Mouse (Mus musculus) kidney, embryonic 14.5 days (tissue): ENCODE measurements at regions not wholly inside any gene's neighbourhood (a gene's known extent, or its start where the extent isn't known, plus 50 kb on each side); places are given as distances from the start of the nearest gene placed in this dataset.

Experiments used
- ATAC-seq: fragments of 200-750 bp; cut with Nextera tagmentation; 2 replicates; pipeline ENCODE4 v1.8.0; 2017; ENCODE audit warnings: moderate number of reproducible peaks, mild to moderate bottlenecking, moderate TSS enrichment, moderate library complexity; ENCODE audit not compliant: low FRiP score, low TSS enrichment
- H3K27ac ChIP-seq: fragments of 300-500 bp; sonication (generic); 2 replicates; pipeline ENCODE4 v1.5.1; 2014; ENCODE audit warnings: low read depth, mild to moderate bottlenecking, low read length, moderate library complexity, mixed read lengths
- H3K27me3 ChIP-seq: fragments of 300-500 bp; sonication (generic); 2 replicates; pipeline ENCODE4 v1.6.1; 2014; ENCODE audit warnings: mild to moderate bottlenecking, low read length; ENCODE audit not compliant: control insufficient read depth, insufficient read depth
- H3K36me3 ChIP-seq: fragments of 300-500 bp; sonication (generic); 2 replicates; pipeline ENCODE4 v1.6.1; 2014; ENCODE audit warnings: low read length, mixed read lengths; ENCODE audit not compliant: control insufficient read depth, insufficient read depth
- H3K4me1 ChIP-seq: fragments of 300-500 bp; sonication (generic); 2 replicates; pipeline ENCODE4 v1.6.1; 2014; ENCODE audit warnings: low read length, mixed read lengths; ENCODE audit not compliant: control insufficient read depth, insufficient read depth
- H3K4me2 ChIP-seq: fragments of 300-500 bp; sonication (generic); replicated peaks from 2 replicates; pipeline ENCODE4 v1.6.1; 2014; ENCODE audit warnings: low read depth, mild to moderate bottlenecking, low read length
- H3K4me3 ChIP-seq: fragments of 300-500 bp; sonication (generic); 2 replicates; pipeline ENCODE4 v1.5.1; 2014; ENCODE audit warnings: mild to moderate bottlenecking, low read length
- H3K9ac ChIP-seq: fragments of 300-500 bp; sonication (generic); 2 replicates; pipeline ENCODE4 v1.6.1; 2014; ENCODE audit warnings: low read depth, mild to moderate bottlenecking, low read length, moderate library complexity
- H3K9me3 ChIP-seq: fragments of 300-500 bp; sonication (generic); 2 replicates; pipeline ENCODE4 v1.6.1; 2016; ENCODE audit warnings: low read length; ENCODE audit not compliant: control insufficient read depth
- WGBS: fragments of 180-500 bp; shearing (Covaris S2); extraction: QIAGEN DNeasy Blood & Tissue Kit; methylation state at CpG from one replicate; pipeline ENCODE4 v1.1.7; 2014; 5-methylcytosine and 5-hydroxymethylcytosine counted together

DNA sequence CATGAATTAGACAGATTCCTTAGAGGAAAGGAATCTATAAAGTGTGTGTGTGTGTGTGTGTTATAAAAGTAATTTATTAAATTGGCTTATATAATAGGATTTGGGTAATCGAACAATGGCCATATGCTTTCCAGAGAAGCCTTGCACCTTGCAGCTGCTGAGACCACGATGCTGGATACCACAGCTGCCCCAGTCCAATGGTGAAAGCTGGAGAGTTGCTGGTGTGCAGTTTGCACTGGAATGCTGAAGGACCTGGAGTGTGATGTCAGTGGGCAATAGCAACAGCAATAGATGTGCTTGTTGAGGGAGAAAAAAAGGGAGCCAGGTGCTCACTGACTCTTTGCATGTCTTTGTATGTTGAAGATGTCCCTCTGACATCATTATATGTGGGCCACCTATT is 207.3 kb downstream of the Gm5426 start:
- Histone ChIP-seq H3K27me3 (no peaks in the 10 kb centered on the region), H3K4me1 (peaks cover 6% of the 10 kb centered on the region; the same call in 1 of the 2 replicates), H3K4me3 (no peak overlapping the region), H3K4me2 (no peak overlapping the region), H3K9ac (no peak overlapping the region), H3K27ac (no peak overlapping the region), H3K36me3 (no peaks in the 10 kb centered on the region), H3K9me3 (no peaks in the 10 kb centered on the region)
- no peak for ATAC-seq
- 78% methylated on average over 2 of the region's 2 CpGs for WGBS

DNA sequence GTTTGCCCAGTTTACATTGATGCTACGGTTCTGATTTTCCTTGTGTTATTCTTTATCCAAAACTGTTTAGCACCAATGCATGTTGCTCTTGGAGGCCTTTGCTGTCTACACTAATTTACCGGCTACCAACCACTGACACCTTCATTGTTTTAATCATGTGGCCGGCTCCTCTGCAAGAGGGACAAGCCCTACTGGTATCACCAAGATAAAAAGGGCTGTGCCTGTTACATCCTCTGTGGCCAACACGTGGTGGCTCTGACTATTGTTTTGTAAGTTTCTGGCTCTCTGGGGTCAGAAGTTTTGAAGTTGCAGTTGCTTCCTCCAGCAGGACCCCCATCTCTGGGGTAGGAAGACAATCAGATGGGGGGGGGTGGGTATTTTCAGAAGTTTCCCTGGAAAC is 214.3 kb downstream of the Gm5426 start:
- WGBS: 81% methylated on average over 4 of the region's 4 CpGs
- H3K36me3 ChIP-seq: no peaks in the 10 kb centered on the region
- H3K9ac ChIP-seq: no peak overlapping the region
- no peaks in the 10 kb centered on the region for H3K9me3 ChIP-seq
- H3K27ac ChIP-seq: no peak overlapping the region
- H3K4me3 ChIP-seq: no peak overlapping the region
- no peaks in the 10 kb centered on the region for H3K4me1 ChIP-seq
- H3K27me3 ChIP-seq: no peaks in the 10 kb centered on the region
- H3K4me2 ChIP-seq: no peak overlapping the region
- ATAC-seq: no peak

- Histone ChIP-seq H3K36me3 (no peaks in the 10 kb centered on the region), H3K27ac (no peak overlapping the region), H3K27me3 (no peaks in the 10 kb centered on the region), H3K9me3 (no peaks in the 10 kb centered on the region), H3K4me2 (no peak overlapping the region), H3K4me1 (no peaks in the 10 kb centered on the region), H3K4me3 (no peak overlapping the region), H3K9ac (no peak overlapping the region)
- 80% methylated on average over 7 of the region's 7 CpGs for WGBS
- no peak for ATAC-seq
Observed at GRCm38 (mm10) chr10:96351320-96351719, 214.9 kb downstream of the Gm5426 start.

- WGBS: 83% methylated on average over 1 of the region's 1 CpGs
- no peaks in the 10 kb centered on the region for H3K9me3 ChIP-seq
- no peak for ATAC-seq
- no peak overlapping the region for H3K27ac ChIP-seq
- H3K4me2 ChIP-seq: no peak overlapping the region
- no peak overlapping the region for H3K9ac ChIP-seq
- no peaks in the 10 kb centered on the region for H3K36me3 ChIP-seq
- no peaks in the 10 kb centered on the region for H3K4me1 ChIP-seq
- no peaks in the 10 kb centered on the region for H3K27me3 ChIP-seq
- H3K4me3 ChIP-seq: no peak overlapping the region
Observed at GRCm38 (mm10) chr10:96356980-96357624, 220.7 kb downstream of the Gm5426 start.

GRCm38 (mm10) chr10:96357632-96358031 is 221.2 kb downstream of the Gm5426 start:
- no peak for ATAC-seq
- Histone ChIP-seq H3K27me3 (no peaks in the 10 kb centered on the region), H3K36me3 (no peaks in the 10 kb centered on the region), H3K4me1 (no peaks in the 10 kb centered on the region), H3K27ac (no peak overlapping the region), H3K4me3 (no peak overlapping the region), H3K9me3 (no peaks in the 10 kb centered on the region), H3K9ac (no peak overlapping the region), H3K4me2 (no peak overlapping the region)
- 68% methylated on average over 5 of the region's 5 CpGs for WGBS

DNA sequence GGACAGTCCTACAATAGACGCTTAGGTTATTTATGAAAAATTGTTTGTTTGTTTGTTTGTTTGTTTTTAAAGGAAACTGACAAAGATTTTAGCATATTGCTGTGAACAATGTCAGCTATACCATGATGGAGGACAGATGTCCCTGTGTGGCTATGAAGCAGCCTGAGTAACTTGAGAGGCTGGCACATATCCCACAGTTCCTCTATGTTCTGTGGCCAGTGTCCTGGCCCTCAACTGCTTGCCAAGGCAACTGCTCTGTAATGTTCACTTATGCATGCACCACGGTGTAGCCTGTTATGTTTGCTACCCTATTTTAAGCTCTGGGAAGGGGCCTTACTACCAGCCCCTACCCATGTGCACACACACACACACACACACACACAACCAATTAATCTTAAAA is 222.6 kb downstream of the Gm5426 start:
- Histone ChIP-seq H3K27me3 (no peaks in the 10 kb centered on the region), H3K4me1 (no peaks in the 10 kb centered on the region), H3K36me3 (no peaks in the 10 kb centered on the region), H3K9ac (no peak overlapping the region), H3K4me3 (no peak overlapping the region), H3K9me3 (no peaks in the 10 kb centered on the region), H3K4me2 (no peak overlapping the region), H3K27ac (no peak overlapping the region)
- ATAC-seq: no peak
- 83% methylated on average over 2 of the region's 2 CpGs for WGBS

- Histone ChIP-seq H3K27ac (no peak overlapping the region), H3K4me1 (0 out of 2 replicates have a peak, but pooled peaks cover 3% of the 10 kb centered on the region), H3K4me3 (no peak overlapping the region), H3K27me3 (no peaks in the 10 kb centered on the region), H3K9me3 (no peaks in the 10 kb centered on the region), H3K9ac (no peak overlapping the region), H3K36me3 (no peaks in the 10 kb centered on the region), H3K4me2 (no peak overlapping the region)
- no peak for ATAC-seq
- 35% methylated on average over 3 of the region's 3 CpGs for WGBS
Observed at GRCm38 (mm10) chr10:96362211-96362610, 225.8 kb downstream of the Gm5426 start.

- Histone ChIP-seq H3K27ac (no peak overlapping the region), H3K4me3 (no peak overlapping the region), H3K9me3 (no peaks in the 10 kb centered on the region), H3K4me1 (0 out of 2 replicates have a peak, but pooled peaks cover 3% of the 10 kb centered on the region), H3K9ac (no peak overlapping the region), H3K4me2 (no peak overlapping the region), H3K27me3 (no peaks in the 10 kb centered on the region), H3K36me3 (no peaks in the 10 kb centered on the region)
- WGBS: 67% methylated on average over 4 of the region's 4 CpGs
- no peak for ATAC-seq
Observed at GRCm38 (mm10) chr10:96363867-96364266, 227.5 kb downstream of the Gm5426 start.

- Histone ChIP-seq H3K36me3 (no peaks in the 10 kb centered on the region), H3K27me3 (no peaks in the 10 kb centered on the region), H3K4me3 (no peak overlapping the region), H3K9me3 (no peaks in the 10 kb centered on the region), H3K9ac (no peak overlapping the region), H3K4me2 (no peak overlapping the region), H3K27ac (no peak overlapping the region), H3K4me1 (0 out of 2 replicates have a peak, but pooled peaks cover 3% of the 10 kb centered on the region)
- 26% methylated on average over 3 of the region's 3 CpGs for WGBS
- peak; percentile 82 for ATAC-seq
Observed at GRCm38 (mm10) chr10:96365101-96365500, 228.7 kb downstream of the Gm5426 start.
